Mouse (Mus musculus) midbrain, embryonic 10.5 days (tissue): Measurements from ENCODE around the gene Nt5dc1. TPM values are rescaled to one million over a fixed set of nuclear protein-coding genes. Genes with fewer than 3 reads are reported as not detected.

ENCODE experiments used
- DNase-seq: peaks from one replicate; pipeline ENCODE4 v3.0.0-alpha.2; 2017; ENCODE audit warnings: low spot score
- H3K27ac ChIP-seq: fragments of 300-500 bp; sonication (generic); replicated peaks from 2 replicates; pipeline ENCODE4 v1.5.1; 2016; ENCODE audit warnings: mild to moderate bottlenecking
- H3K27me3 ChIP-seq: fragments of 300-500 bp; sonication (generic); 2 replicates; pipeline ENCODE4 v1.6.1; 2016; ENCODE audit warnings: low read depth, mild to moderate bottlenecking; ENCODE audit not compliant: poor library complexity, severe bottlenecking
- H3K36me3 ChIP-seq: fragments of 300-500 bp; sonication (generic); 2 replicates; pipeline ENCODE4 v1.6.1; 2016; ENCODE audit warnings: mild to moderate bottlenecking, moderate library complexity
- H3K4me1 ChIP-seq: fragments of 300-500 bp; sonication (generic); 2 replicates; pipeline ENCODE4 v1.6.1; 2016
- H3K4me3 ChIP-seq: fragments of 300-500 bp; sonication (generic); 2 replicates; pipeline ENCODE4 v1.5.1; 2016; ENCODE audit warnings: mild to moderate bottlenecking, moderate library complexity
- H3K9me3 ChIP-seq: fragments of 300-500 bp; sonication (generic); replicated peaks from 2 replicates; pipeline ENCODE4 v1.6.1; 2016; ENCODE audit warnings: mild to moderate bottlenecking
- WGBS: fragments of 180-500 bp; shearing (Covaris S2); methylation state at CpG from one replicate; pipeline ENCODE4 v1.1.7; 2016; 5-methylcytosine and 5-hydroxymethylcytosine counted together
- polyA plus RNA-seq: library from polyadenylated mRNA; unstranded; fragments of >200 nt; fragmentation: Nextera tagmentation; extraction: Ambion mirVana; gene quantifications from 2 replicates; pipeline ENCODE4 v1.2.1, GENCODE M21; 2016

Nt5dc1 gene
- polyA plus RNA-seq, 1 experiment from 2014 or later: 6.3 TPM

- DNase-seq: no peak
- WGBS: 81% methylated on average over 3 of the region's 3 CpGs
- H3K9me3 ChIP-seq: no peaks in the 10 kb centered on the region
- H3K4me1 ChIP-seq: no peaks in the 10 kb centered on the region
- no peaks in the 10 kb centered on the region for H3K27me3 ChIP-seq
- no peaks in the 10 kb centered on the region for H3K36me3 ChIP-seq
- no peak overlapping the region for H3K4me3 ChIP-seq
- no peak overlapping the region for H3K27ac ChIP-seq
Measured at GRCm38 (mm10) chr10:34358263-34358662, 60.1 kb downstream of the Nt5dc1 start.

- H3K27me3 ChIP-seq: no peaks in the 10 kb centered on the region
- H3K9me3 ChIP-seq: no peaks in the 10 kb centered on the region
- H3K4me1 ChIP-seq: no peaks in the 10 kb centered on the region
- no peak overlapping the region for H3K4me3 ChIP-seq
- 88% methylated on average over 4 of the region's 4 CpGs for WGBS
- H3K27ac ChIP-seq: no peak overlapping the region
- H3K36me3 ChIP-seq: no peaks in the 10 kb centered on the region
- no peak for DNase-seq
Measured at GRCm38 (mm10) chr10:34352166-34352565, 66.2 kb downstream of the Nt5dc1 start.

GRCm38 (mm10) chr10:34341886-34342285 is 76.5 kb downstream of the Nt5dc1 start:
- 74% methylated on average over 1 of the region's 1 CpGs for WGBS
- Histone ChIP-seq H3K27me3 (no peaks in the 10 kb centered on the region), H3K27ac (no peak overlapping the region), H3K36me3 (no peaks in the 10 kb centered on the region), H3K4me3 (no peak overlapping the region), H3K9me3 (no peaks in the 10 kb centered on the region), H3K4me1 (no peaks in the 10 kb centered on the region)
- DNase-seq: no peak

- H3K27me3 ChIP-seq: no peaks in the 10 kb centered on the region
- H3K4me1 ChIP-seq: no peaks in the 10 kb centered on the region
- WGBS: 85% methylated on average over 6 of the region's 6 CpGs
- H3K4me3 ChIP-seq: no peak overlapping the region
- H3K9me3 ChIP-seq: no peaks in the 10 kb centered on the region
- no peaks in the 10 kb centered on the region for H3K36me3 ChIP-seq
- no peak for DNase-seq
- no peak overlapping the region for H3K27ac ChIP-seq
Measured at GRCm38 (mm10) chr10:34341014-34341413, 77.3 kb downstream of the Nt5dc1 start.

GRCm38 (mm10) chr10:34328310-34328709 is 90.0 kb downstream of the Nt5dc1 start:
- no peak overlapping the region for H3K4me3 ChIP-seq
- no peaks in the 10 kb centered on the region for H3K4me1 ChIP-seq
- H3K9me3 ChIP-seq: no peaks in the 10 kb centered on the region
- H3K27me3 ChIP-seq: no peaks in the 10 kb centered on the region
- no peak overlapping the region for H3K27ac ChIP-seq
- 3% methylated on average over 2 of the region's 2 CpGs for WGBS
- peak; percentile 32 for DNase-seq
- H3K36me3 ChIP-seq: no peaks in the 10 kb centered on the region

GRCm38 (mm10) chr10:34327144-34327543 is 91.2 kb downstream of the Nt5dc1 start:
- Histone ChIP-seq H3K4me3 (no peak overlapping the region), H3K27ac (no peak overlapping the region), H3K9me3 (no peaks in the 10 kb centered on the region), H3K27me3 (no peaks in the 10 kb centered on the region), H3K4me1 (no peaks in the 10 kb centered on the region), H3K36me3 (no peaks in the 10 kb centered on the region)
- DNase-seq: no peak
- WGBS: 61% methylated on average over 5 of the region's 5 CpGs

GRCm38 (mm10) chr10:34326701-34327100 is 91.7 kb downstream of the Nt5dc1 start:
- DNase-seq: no peak

GRCm38 (mm10) chr10:34320809-34321208 is 97.5 kb downstream of the Nt5dc1 start:
- H3K36me3 ChIP-seq: no peaks in the 10 kb centered on the region
- 91% methylated on average over 2 of the region's 2 CpGs for WGBS
- peaks cover 19% of the 10 kb centered on the region for H3K4me1 ChIP-seq
- no peak overlapping the region for H3K27ac ChIP-seq
- H3K9me3 ChIP-seq: no peaks in the 10 kb centered on the region
- no peak overlapping the region for H3K4me3 ChIP-seq
- no peak for DNase-seq
- no peaks in the 10 kb centered on the region for H3K27me3 ChIP-seq

More at GRCm38 (mm10) chr10:34326701-34327100, 91.7 kb downstream of the Nt5dc1 start:
- 27% methylated on average over 4 of the region's 4 CpGs for WGBS
- Histone ChIP-seq H3K36me3 (no peaks in the 10 kb centered on the region), H3K4me3 (no peak overlapping the region), H3K9me3 (no peaks in the 10 kb centered on the region), H3K4me1 (no peaks in the 10 kb centered on the region), H3K27ac (no peak overlapping the region), H3K27me3 (no peaks in the 10 kb centered on the region)

GRCm38 (mm10) chr10:34317217-34317606 is 101.1 kb downstream of the Nt5dc1 start:
- Histone ChIP-seq H3K4me3 (peak overlapping the region; percentile 41), H3K27ac (peak overlapping the region; percentile 85), H3K27me3 (no peaks in the 10 kb centered on the region), H3K9me3 (no peaks in the 10 kb centered on the region), H3K36me3 (no peaks in the 10 kb centered on the region), H3K4me1 (peaks cover 26% of the 10 kb centered on the region)
- peak; percentile 16 for DNase-seq
- WGBS: 21% methylated on average over 2 of the region's 2 CpGs

GRCm38 (mm10) chr10:34316571-34317216 is 101.7 kb downstream of the Nt5dc1 start:
- H3K27me3 ChIP-seq: no peaks in the 10 kb centered on the region
- H3K4me3 ChIP-seq: peak overlapping the region; percentile 41
- H3K4me1 ChIP-seq: peaks cover 26% of the 10 kb centered on the region
- peak; percentile 79 for DNase-seq
- no peaks in the 10 kb centered on the region for H3K36me3 ChIP-seq
- H3K9me3 ChIP-seq: no peaks in the 10 kb centered on the region
- H3K27ac ChIP-seq: peak overlapping the region; percentile 85
- 4% methylated on average over 3 of the region's 3 CpGs for WGBS

- Histone ChIP-seq H3K27me3 (no peaks in the 10 kb centered on the region), H3K36me3 (no peaks in the 10 kb centered on the region), H3K27ac (no peak overlapping the region), H3K4me3 (no peak overlapping the region), H3K4me1 (peaks cover 24% of the 10 kb centered on the region), H3K9me3 (no peaks in the 10 kb centered on the region)
- 72% methylated on average over 3 of the region's 3 CpGs for WGBS
- DNase-seq: no peak
Measured at GRCm38 (mm10) chr10:34312536-34312935, 105.8 kb downstream of the Nt5dc1 start.

- Histone ChIP-seq H3K9me3 (no peaks in the 10 kb centered on the region), H3K27ac (no peak overlapping the region), H3K4me1 (no peaks in the 10 kb centered on the region; the same call in 1 of the 2 replicates), H3K36me3 (no peaks in the 10 kb centered on the region), H3K4me3 (no peak overlapping the region), H3K27me3 (no peaks in the 10 kb centered on the region)
- 88% methylated on average over 9 of the region's 9 CpGs for WGBS
- DNase-seq: no peak
Measured at GRCm38 (mm10) chr10:34309915-34310685, 108.3 kb downstream of the Nt5dc1 start.

- no peak for DNase-seq
- Histone ChIP-seq H3K36me3 (no peaks in the 10 kb centered on the region), H3K27me3 (no peaks in the 10 kb centered on the region), H3K4me1 (no peaks in the 10 kb centered on the region), H3K9me3 (no peaks in the 10 kb centered on the region), H3K4me3 (no peak overlapping the region), H3K27ac (no peak overlapping the region)
Measured at GRCm38 (mm10) chr10:34307070-34307469, 111.3 kb downstream of the Nt5dc1 start.
